Mouse (Mus musculus) cerebellum, adult 2 months (tissue): ENCODE results near the gene Mndal.
"Not testable (repeated sequence)": the region's sequence is repeated elsewhere in the genome, so short reads cannot be mapped to it uniquely, and the experiment has no call there.

Experiments
- CTCF ChIP-seq: fragments of 200-500 bp; IDR thresholded peaks from 2 replicates; pipeline ENCODE4 v1.5.1; 2011; ENCODE audit warnings: low read depth, mild to moderate bottlenecking, control low read depth, low read length, moderate library complexity, borderline replicate concordance; ENCODE audit not compliant: insufficient read depth
- POLR2A ChIP-seq: fragments of 200-500 bp; IDR thresholded peaks from 2 replicates; pipeline ENCODE4 v1.6.1; 2011; ENCODE audit warnings: low read length, control low read depth, borderline replicate concordance; ENCODE audit not compliant: insufficient read depth

DNA sequence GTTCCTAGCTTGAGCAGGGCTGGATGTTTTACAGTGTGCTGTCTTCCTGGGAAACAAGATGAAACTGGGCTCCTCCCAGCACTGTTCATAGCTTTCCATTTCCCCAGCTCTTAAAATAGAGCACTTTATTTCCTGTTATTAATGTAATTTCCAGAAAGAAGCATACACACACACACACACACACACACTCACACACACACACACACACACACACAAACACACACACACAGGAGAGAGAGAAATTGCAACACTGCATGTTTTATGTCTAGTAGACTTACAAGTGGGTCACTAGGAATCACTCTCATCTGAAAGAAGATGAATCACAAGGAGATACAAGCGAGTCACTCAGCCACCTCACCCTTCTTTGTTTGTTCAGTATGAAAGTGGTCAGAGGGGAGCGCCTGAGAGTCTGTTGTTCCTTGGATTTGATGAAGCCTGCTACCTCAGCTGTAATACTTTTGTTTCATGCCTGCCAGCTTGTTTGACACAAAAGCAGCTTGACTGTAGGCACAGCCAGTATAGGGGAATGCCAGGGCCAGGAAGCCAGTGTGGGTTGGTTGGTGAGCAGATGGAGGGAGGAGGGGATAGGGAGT lies 139.5 kb downstream of the Mndal start:
- not testable (repeated sequence) for TF ChIP-seq CTCF, POLR2A
